Mouse (Mus musculus) heart, embryonic 10.5 days (tissue): Measurements from ENCODE around the gene Vipas39. TPM values are rescaled to one million over a fixed set of nuclear protein-coding genes. Genes with fewer than 3 reads are reported as not detected.
"Not testable (repeated sequence)": the region's sequence is repeated elsewhere in the genome, so short reads cannot be mapped to it uniquely, and the experiment has no call there.

ENCODE experiments used
- DNase-seq: peaks from one replicate; pipeline ENCODE4 v3.0.0-alpha.2; 2017; ENCODE audit warnings: low spot score
- H3K27ac ChIP-seq: fragments of 300-500 bp; sonication (generic); 2 replicates; pipeline ENCODE4 v1.5.1; 2016; ENCODE audit warnings: mild to moderate bottlenecking
- H3K27me3 ChIP-seq: fragments of 300-500 bp; sonication (generic); 2 replicates; pipeline ENCODE4 v1.6.1; 2016; ENCODE audit warnings: mild to moderate bottlenecking; ENCODE audit not compliant: poor library complexity, insufficient read depth, severe bottlenecking
- H3K36me3 ChIP-seq: fragments of 300-500 bp; sonication (generic); 2 replicates; pipeline ENCODE4 v1.6.1; 2016; ENCODE audit warnings: mild to moderate bottlenecking, moderate library complexity
- H3K4me1 ChIP-seq: fragments of 300-500 bp; sonication (generic); 2 replicates; pipeline ENCODE4 v1.6.1; 2016; ENCODE audit warnings: mild to moderate bottlenecking
- H3K4me3 ChIP-seq: fragments of 300-500 bp; sonication (generic); 2 replicates; pipeline ENCODE4 v1.5.1; 2016; ENCODE audit warnings: mild to moderate bottlenecking, moderate library complexity
- H3K9me3 ChIP-seq: fragments of 300-500 bp; sonication (generic); 2 replicates; pipeline ENCODE4 v1.6.1; 2016; ENCODE audit warnings: mild to moderate bottlenecking, moderate library complexity
- WGBS: fragments of 180-500 bp; shearing (Covaris S2); methylation state at CpG from one replicate; pipeline ENCODE4 v1.1.7; 2016; 5-methylcytosine and 5-hydroxymethylcytosine counted together
- polyA plus RNA-seq: library from polyadenylated mRNA; unstranded; fragments of >200 nt; fragmentation: Nextera tagmentation; extraction: Ambion mirVana; gene quantifications from 2 replicates; pipeline ENCODE4 v1.2.1, GENCODE M21; 2016

The Vipas39 gene
- 37.4 and 39.7 TPM in 2 replicates for polyA plus RNA-seq

DNA sequence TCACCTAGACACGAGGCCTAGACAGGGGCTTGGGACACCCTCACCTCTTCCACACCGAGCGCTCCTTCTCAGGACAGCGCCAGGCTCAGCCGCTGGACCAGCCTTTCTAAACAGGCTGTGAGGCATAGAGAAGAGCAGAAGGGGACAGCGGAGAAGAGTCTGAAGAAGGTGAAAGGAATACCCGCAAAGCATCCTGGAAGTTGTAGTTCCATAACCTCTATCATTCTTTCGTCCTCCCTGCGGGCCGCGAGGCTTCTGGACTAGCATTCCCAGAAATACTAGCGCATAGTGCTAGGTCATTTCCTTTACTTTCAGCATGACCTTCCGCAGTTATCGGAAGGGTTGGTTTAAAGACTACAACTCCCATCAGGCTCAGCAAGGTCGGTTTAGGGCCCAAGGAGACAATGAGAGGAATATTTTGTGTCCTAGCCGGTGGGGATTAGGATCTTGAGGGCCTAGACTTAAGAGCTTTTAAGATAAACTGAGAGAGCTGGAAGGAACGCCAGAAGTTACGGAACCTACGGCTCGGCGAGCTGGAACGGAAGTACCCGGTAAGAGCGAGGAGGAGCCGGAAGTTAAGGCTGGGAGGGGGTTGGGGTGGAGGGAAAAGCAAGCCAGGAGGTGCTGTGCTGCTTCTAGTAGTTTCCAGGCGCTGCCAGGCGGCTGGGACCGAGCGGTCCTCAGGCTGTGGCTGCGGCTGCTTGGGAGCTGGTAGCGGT lies at the start of gene Vipas39, which contains the start of gene Ahsa1:
Vipas39 (minus strand) TSS at position 149 of the 719 bp plus-strand sequence.
Ahsa1 (plus strand) TSS at position 372 of the 719 bp plus-strand sequence.
- Histone ChIP-seq H3K36me3 (peaks cover 57% of the 10 kb centered on the region), H3K27ac (peak within 1 kb of the TSS; percentile 94), H3K9me3 (no peaks in the 10 kb centered on the region), H3K4me1 (peaks cover 14% of the 10 kb centered on the region), H3K27me3 (no peaks in the 10 kb centered on the region), H3K4me3 (peak within 1 kb of the TSS; percentile 80)
- WGBS = under 1% methylated on average over 31 of the region's 31 CpGs
- peak; percentile 97 for DNase-seq

DNA sequence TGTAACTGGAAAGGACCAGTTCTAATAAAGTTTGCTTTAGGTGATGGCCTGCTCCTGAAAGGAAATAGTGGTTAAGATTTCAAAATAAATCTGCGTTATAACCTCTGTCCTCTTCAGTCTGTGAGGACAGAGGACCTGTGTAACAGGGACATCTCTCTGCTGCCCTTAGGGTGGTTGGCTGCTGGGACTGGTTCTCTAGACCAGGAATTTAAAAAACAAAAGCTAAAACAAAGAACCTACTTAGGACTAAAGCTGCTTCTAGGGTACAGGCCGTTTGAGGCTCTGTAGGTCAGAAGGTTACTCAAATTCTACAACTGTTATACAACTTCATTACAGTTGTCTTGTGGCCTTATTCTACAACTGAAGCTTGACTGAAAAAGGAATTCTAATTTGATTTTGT lies 47.0 kb upstream of the Vipas39 start:
- Histone ChIP-seq H3K4me1 (no peaks in the 10 kb centered on the region), H3K9me3 (no peaks in the 10 kb centered on the region), H3K27ac (no peak overlapping the region), H3K36me3 (peaks cover 41% of the 10 kb centered on the region), H3K27me3 (no peaks in the 10 kb centered on the region), H3K4me3 (no peak overlapping the region)
- DNase-seq = no peak
- WGBS = 85% methylated on average over 2 of the region's 2 CpGs

DNA sequence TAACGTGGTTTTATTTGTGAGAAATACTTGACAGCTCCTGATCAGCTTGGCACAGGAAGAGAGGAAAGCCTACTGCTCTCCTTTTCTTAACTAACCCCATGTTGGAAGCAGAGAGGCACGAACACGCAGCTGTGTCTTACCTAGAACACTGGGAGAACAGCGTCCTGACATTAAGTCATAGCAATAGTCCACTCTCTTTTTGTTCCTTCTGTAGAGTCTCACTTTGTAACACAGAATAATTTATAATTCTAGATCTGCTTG lies 40.5 kb upstream of the Vipas39 start:
- peaks cover 29% of the 10 kb centered on the region for H3K36me3 ChIP-seq
- DNase-seq, H3K4me3 ChIP-seq, H3K4me1 ChIP-seq, H3K9me3 ChIP-seq, H3K27ac ChIP-seq, H3K27me3 ChIP-seq: not testable (repeated sequence)
- 85% methylated on average over 4 of the region's 4 CpGs for WGBS

DNA sequence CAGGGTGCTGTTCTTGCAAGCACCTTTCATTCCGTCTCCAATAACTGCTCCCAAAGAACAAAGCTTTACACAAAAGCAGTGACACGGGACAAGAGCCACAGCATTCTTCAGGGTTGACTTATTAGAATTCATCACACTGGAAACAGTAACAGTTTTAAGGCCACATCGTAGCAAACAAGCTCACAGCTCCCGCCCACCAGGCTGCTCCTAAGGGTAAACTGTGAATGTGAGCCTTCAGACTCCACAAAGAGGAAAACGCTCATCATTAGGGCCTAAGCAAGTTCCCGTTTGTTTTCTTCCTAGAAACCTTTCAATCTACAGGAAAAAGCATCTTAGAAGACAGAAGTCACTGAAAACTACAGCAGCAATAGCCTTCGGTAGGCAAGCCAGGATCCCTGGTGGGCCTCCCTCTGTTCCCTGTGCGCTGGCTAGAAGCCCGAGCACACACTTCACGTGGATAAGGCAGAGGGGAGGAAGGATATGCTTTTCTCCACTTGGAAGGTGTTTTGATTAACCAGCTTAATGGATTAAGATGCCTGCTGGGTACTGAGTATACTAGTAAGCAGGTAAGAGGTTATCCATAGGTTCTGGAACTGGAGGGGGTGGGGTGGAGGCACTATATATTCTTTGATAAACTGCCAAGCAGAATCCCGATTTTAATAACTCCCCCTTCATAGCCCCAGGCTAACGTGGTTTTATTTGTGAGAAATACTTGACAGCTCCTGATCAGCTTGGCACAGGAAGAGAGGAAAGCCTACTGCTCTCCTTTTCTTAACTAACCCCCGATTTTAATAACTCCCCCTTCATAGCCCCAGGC lies 39.9 kb upstream of the Vipas39 start:
- WGBS = 42% methylated on average over 13 of the region's 13 CpGs
- 0 out of 2 replicates have a peak, but pooled peaks cover 3% of the 10 kb centered on the region for H3K27me3 ChIP-seq
- peaks cover 5% of the 10 kb centered on the region; the same call in 1 of the 2 replicates for H3K4me1 ChIP-seq
- no peak overlapping the region for H3K27ac ChIP-seq
- DNase-seq = no peak
- no peak overlapping the region for H3K4me3 ChIP-seq
- H3K36me3 ChIP-seq = peaks cover 27% of the 10 kb centered on the region
- H3K9me3 ChIP-seq = no peaks in the 10 kb centered on the region

DNA sequence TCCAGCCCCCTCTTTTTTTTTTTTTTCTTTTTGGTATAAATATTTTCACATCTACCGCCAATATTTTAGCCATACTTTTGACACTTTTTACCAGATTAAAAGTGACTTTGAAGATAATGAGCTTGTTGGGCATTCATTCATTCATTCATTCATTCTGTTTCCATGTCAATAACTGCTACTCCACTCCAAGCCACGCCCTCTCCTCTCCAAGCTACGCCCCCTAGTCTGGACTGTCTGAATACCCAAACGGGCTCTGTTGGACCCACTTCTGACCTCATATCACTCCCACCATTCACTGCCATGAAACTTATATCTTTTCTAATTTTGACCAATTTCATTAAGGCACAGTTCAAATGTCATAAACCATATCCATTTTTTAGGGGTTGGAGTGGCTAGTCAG lies 35.1 kb upstream of the Vipas39 start:
- peaks cover 21% of the 10 kb centered on the region for H3K4me1 ChIP-seq
- 49% methylated on average over 4 of the region's 4 CpGs for WGBS
- H3K4me3 ChIP-seq = no peak overlapping the region
- no peaks in the 10 kb centered on the region for H3K9me3 ChIP-seq
- no peak overlapping the region for H3K27ac ChIP-seq
- peaks cover 18% of the 10 kb centered on the region for H3K27me3 ChIP-seq
- DNase-seq = no peak
- H3K36me3 ChIP-seq = no peaks in the 10 kb centered on the region

DNA sequence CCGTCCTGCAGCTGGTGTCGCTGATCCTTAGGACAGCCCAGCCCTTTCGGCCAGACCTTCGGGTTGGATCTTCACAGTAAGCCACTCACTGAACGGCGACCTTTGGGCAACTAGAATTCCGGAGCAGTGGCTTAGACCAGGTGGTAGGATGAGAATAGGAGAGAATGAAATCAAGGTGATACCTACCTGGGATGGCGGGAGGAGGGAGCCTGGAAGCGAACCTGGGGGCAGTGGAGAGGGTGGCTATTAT lies 34.3 kb upstream of the Vipas39 start:
- H3K9me3 ChIP-seq = no peaks in the 10 kb centered on the region
- peak overlapping the region; percentile 80 for H3K4me3 ChIP-seq
- H3K4me1 ChIP-seq = peaks cover 15% of the 10 kb centered on the region
- H3K36me3 ChIP-seq = no peaks in the 10 kb centered on the region
- peaks cover 18% of the 10 kb centered on the region for H3K27me3 ChIP-seq
- DNase-seq = no peak
- peak overlapping the region; percentile 88; the same call in 1 of the 2 replicates for H3K27ac ChIP-seq
- 2% methylated on average over 9 of the region's 9 CpGs for WGBS

DNA sequence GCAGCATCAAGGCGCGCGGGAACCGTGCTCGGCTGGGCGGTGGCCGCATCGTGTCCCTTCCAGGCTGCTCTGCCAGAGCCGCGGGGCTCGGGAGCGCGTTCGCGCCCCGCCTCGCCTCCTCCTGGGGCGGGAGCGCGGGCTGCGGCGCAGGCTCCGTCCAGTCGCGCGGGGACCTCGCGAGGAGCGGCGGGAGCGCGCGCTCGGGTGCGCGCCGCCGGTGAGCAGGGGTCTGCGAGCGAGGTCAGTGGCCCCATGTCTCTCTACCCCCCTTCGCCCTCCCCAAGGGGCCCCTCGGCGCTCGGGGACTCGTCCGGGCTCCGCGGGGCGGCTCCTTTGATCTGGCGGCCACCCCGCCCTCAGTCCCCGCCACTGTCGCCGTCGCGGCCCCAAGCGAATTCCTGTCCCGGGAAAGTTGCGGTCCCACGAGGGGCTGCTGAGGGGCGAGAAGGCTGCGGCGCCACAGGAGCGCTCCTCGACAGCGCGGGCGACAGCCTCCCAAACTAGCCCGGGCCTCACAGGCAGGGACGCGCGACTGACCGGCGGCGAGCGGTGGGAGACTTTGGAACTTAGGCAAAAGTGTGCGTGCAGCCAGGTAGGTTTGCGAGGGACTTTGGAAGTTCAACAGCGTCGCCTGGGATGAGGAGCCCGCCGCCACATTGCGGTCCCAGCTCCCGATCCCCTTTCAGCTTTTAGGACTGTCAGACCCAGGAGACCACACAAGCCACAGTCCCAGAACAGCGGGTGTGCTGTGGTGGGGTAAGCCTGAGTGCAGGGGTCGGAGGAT lies 33.8 kb upstream of the Vipas39 start, which contains the start of gene Ism2:
Ism2 (minus strand) TSS at position 49 of the 784 bp plus-strand sequence.
- Histone ChIP-seq H3K9me3 (no peaks in the 10 kb centered on the region), H3K27ac (peak within 1 kb of the TSS; percentile 88), H3K4me1 (peaks cover 15% of the 10 kb centered on the region), H3K36me3 (no peaks in the 10 kb centered on the region), H3K27me3 (peaks cover 18% of the 10 kb centered on the region), H3K4me3 (peak within 1 kb of the TSS; percentile 80)
- WGBS = under 1% methylated on average over 83 of the region's 86 CpGs
- no peak for DNase-seq

DNA sequence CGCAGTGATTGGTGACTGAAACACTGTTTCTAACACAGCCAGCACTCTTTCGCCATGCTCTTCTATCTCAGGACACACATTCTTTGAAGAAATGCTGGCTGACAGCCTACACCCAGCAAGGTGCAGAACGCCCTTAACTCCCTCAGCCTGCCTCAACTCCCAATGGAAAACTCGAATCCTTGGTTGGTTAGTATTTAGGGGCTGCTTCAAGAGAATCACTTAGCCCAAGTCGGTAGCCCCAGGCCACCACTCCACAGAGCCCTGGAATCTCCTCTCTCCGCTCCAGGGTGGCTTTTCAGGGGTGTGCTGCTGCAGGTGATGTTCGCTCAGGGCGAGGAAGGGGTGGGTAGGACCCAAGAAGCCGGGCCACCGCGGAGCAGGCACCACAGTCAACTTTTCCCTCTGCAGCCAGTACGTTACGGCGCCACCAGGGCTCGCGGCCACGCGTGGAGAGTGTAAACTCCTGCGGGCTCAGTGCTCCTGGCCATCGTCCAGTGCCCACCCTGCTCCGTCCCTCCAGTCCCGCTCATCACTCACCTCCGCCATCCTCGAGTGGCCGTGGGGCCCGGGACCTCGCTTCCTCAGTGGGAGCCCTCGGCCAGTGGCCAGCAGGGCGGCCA lies 33.1 kb upstream of the Vipas39 start:
- WGBS = 8% methylated on average over 29 of the region's 29 CpGs
- DNase-seq = peak; percentile 72

DNA sequence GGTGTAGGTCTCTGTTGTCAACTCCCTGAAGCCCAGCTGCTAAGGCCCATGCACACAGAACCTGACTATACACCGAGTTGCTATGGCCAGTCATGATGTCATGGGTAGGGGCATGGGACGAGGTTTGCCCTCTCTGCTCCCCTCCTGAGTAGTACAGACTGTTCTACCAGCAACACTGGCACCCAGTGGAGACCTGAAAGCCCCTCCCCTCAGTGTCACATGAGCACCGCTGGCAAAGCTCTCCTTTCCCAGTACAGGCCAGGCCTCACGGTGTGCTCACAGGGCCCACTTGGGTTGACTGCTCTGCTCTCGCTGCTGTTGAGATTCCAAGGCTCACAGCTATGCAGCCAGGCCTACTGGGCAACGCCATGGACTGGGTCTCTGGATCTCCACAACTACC lies 27.9 kb upstream of the Vipas39 start:
- Histone ChIP-seq H3K27ac (no peak overlapping the region), H3K9me3 (no peaks in the 10 kb centered on the region), H3K4me3 (no peak overlapping the region), H3K36me3 (no peaks in the 10 kb centered on the region), H3K4me1 (no peaks in the 10 kb centered on the region), H3K27me3 (peaks cover 8% of the 10 kb centered on the region)
- no peak for DNase-seq
- WGBS = 64% methylated on average over 6 of the region's 6 CpGs

More for the DNA sequence above, 33.1 kb upstream of the Vipas39 start:
- Histone ChIP-seq H3K27ac (peak overlapping the region; percentile 88), H3K27me3 (peaks cover 18% of the 10 kb centered on the region), H3K36me3 (no peaks in the 10 kb centered on the region), H3K4me3 (peak overlapping the region; percentile 80), H3K4me1 (peaks cover 15% of the 10 kb centered on the region), H3K9me3 (no peaks in the 10 kb centered on the region)

DNA sequence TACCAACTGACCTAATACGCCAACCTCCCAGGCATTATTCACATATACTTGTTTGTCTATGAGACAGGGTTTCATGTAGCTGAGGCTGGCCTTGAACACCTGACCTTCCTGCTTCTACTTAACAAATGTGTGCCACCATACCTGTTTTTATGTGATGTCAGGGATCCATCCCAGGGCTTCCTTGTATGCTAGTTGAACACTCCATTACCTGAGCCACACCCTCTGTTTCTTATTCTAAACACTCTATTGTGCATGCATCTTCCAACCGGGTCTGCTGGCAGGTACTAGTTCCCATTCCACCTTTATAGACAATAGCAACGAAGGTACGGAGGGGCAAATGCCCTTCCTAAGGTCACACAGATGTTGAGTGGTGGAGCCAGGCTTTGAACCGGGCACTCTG lies 23.0 kb upstream of the Vipas39 start:
- Histone ChIP-seq H3K27me3 (no peaks in the 10 kb centered on the region), H3K9me3 (no peaks in the 10 kb centered on the region), H3K4me1 (no peaks in the 10 kb centered on the region), H3K27ac (no peak overlapping the region), H3K4me3 (no peak overlapping the region), H3K36me3 (no peaks in the 10 kb centered on the region)
- 85% methylated on average over 5 of the region's 5 CpGs for WGBS
- no peak for DNase-seq

DNA sequence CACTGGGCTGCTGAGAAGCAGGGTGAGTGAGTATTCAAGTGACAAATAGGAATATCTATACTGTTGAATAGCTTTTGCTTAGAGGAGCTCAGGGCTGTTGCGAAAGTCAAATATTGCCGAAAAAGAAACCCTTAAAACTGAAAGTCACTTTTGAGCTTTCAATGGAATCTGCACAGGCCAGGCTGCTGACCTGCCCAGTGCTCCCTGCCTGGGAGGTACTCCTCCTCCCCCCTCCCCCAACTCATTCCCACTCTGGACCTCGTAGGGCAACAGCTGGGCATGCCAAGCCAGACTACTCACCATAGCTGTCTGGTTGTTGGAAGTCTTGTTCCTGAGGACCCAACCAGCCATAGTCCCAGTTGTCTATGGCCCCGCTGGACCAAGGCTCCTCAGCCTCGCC lies 18.7 kb upstream of the Vipas39 start:
- WGBS = 85% methylated on average over 5 of the region's 5 CpGs
- H3K27me3 ChIP-seq = no peaks in the 10 kb centered on the region
- DNase-seq = no peak
- H3K4me1 ChIP-seq = peaks cover 14% of the 10 kb centered on the region
- no peak overlapping the region for H3K4me3 ChIP-seq
- H3K36me3 ChIP-seq = no peaks in the 10 kb centered on the region
- H3K9me3 ChIP-seq = no peaks in the 10 kb centered on the region
- H3K27ac ChIP-seq = no peak overlapping the region

DNA sequence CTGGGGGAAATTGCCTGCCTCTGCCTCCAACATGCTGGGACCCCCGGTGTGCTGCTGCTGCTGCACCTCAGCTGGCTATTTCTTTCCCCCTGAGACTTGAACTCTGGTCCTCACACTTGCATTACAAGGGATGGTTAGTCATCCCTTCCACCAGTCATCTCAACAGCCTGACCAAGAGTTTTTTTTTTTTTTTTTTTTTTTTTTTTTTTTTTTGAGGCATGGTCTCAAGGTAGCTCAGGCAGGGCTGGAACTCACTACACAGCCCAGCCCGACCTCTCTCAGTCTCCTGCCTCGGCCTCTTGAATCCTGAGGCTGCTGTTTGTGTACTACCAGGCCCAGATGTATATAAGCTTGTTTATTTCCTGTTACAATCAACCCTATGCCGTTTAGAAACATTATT lies 18.2 kb upstream of the Vipas39 start:
- Histone ChIP-seq H3K9me3 (no peaks in the 10 kb centered on the region), H3K36me3 (no peaks in the 10 kb centered on the region), H3K4me3 (no peak overlapping the region), H3K4me1 (peaks cover 19% of the 10 kb centered on the region), H3K27ac (no peak overlapping the region), H3K27me3 (no peaks in the 10 kb centered on the region)
- 69% methylated on average over 4 of the region's 4 CpGs for WGBS
- no peak for DNase-seq
